Mouse (Mus musculus) intestine, embryonic 16.5 days (tissue): ENCODE measurements around the gene Cdkal1. TPM values are rescaled to one million over a fixed set of nuclear protein-coding genes. Genes with fewer than 3 reads are reported as not detected.

Experiments used
- ATAC-seq: fragments of 200-750 bp; cut with Nextera tagmentation; 2 replicates; pipeline ENCODE4 v1.8.0; 2017; ENCODE audit warnings: moderate TSS enrichment, moderate library complexity
- H3K27ac ChIP-seq: fragments of 300-500 bp; sonication (generic); 2 replicates; pipeline ENCODE4 v1.5.1; 2014; ENCODE audit warnings: mild to moderate bottlenecking, low read length
- H3K27me3 ChIP-seq: fragments of 300-500 bp; sonication (generic); replicated peaks from 2 replicates; pipeline ENCODE4 v1.6.1; 2014; ENCODE audit warnings: low read length, control low read depth, mixed read lengths; ENCODE audit not compliant: control insufficient read depth, insufficient read depth
- H3K36me3 ChIP-seq: fragments of 300-500 bp; sonication (generic); 2 replicates; pipeline ENCODE4 v1.6.1; 2014; ENCODE audit warnings: low read length, control low read depth; ENCODE audit not compliant: control insufficient read depth, insufficient read depth
- H3K4me1 ChIP-seq: fragments of 300-500 bp; sonication (generic); 2 replicates; pipeline ENCODE4 v1.6.1; 2014; ENCODE audit warnings: low read length, control low read depth, mixed read lengths; ENCODE audit not compliant: control insufficient read depth, insufficient read depth
- H3K4me2 ChIP-seq: fragments of 300-500 bp; sonication (generic); 2 replicates; pipeline ENCODE4 v1.6.1; 2014; ENCODE audit warnings: low read depth, low read length, control low read depth
- H3K4me3 ChIP-seq: fragments of 300-500 bp; sonication (generic); 2 replicates; pipeline ENCODE4 v1.5.1; 2014; ENCODE audit warnings: mild to moderate bottlenecking, low read length
- H3K9ac ChIP-seq: fragments of 300-500 bp; sonication (generic); 2 replicates; pipeline ENCODE4 v1.6.1; 2014; ENCODE audit warnings: low read depth, low read length
- H3K9me3 ChIP-seq: fragments of 300-500 bp; sonication (generic); 2 replicates; pipeline ENCODE4 v1.6.1; 2016; ENCODE audit warnings: low read length, control low read depth; ENCODE audit not compliant: control insufficient read depth
- WGBS: fragments of 180-500 bp; shearing (Covaris S2); extraction: QIAGEN DNeasy Blood & Tissue Kit; methylation state at CpG from one replicate; pipeline ENCODE4 v1.1.7; 2014; 5-methylcytosine and 5-hydroxymethylcytosine counted together
- polyA plus RNA-seq: library from polyadenylated mRNA; unstranded; fragments of >200 nt; fragmentation: Nextera tagmentation; extraction: Ambion mirVana; gene quantifications from 2 replicates; pipeline ENCODE4 v1.2.1, GENCODE M21; 2015

Cdkal1 gene
- polyA plus RNA-seq, 1 experiment from 2014 or later = 25.0 TPM

DNA sequence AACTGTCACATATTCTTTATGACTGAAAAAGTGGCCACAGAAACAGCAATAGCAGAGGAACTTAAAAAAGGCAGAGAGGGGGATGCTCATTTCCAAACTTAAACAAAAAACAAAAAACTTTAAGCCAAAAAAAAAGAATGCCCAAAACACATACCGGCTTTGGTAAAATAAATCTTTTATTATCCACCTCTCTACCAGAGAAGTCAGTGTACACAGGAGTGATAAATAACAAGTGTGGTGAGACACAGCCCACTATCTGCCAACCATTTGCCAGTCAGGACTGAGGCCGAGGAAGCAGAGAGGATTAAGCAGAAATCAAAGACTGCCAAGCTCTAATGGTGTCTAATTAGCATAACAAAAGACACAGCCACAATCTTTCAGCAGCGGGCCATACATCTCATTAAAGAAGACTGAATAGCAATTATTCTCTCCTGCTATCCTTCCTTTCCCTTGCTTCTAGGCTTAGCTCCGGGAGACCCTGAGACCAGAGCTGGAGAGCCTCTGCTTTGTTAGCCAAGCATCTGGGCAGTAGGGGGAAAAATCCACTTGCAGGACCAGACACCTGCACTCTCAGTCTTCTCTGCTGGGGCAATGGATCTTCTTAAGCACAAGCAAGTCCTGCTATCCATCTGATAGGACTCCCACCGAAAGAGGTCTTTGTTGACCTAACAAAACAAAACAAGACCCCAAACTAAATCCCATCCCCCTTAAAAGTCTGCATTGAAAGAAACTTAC is 484.6 kb downstream of the Cdkal1 start:
- Histone ChIP-seq H3K4me1 (no peaks in the 10 kb centered on the region; the same call in 1 of the 2 replicates), H3K9me3 (no peaks in the 10 kb centered on the region), H3K9ac (no peak overlapping the region), H3K4me2 (no peak overlapping the region), H3K27me3 (no peaks in the 10 kb centered on the region), H3K4me3 (no peak overlapping the region), H3K27ac (no peak overlapping the region), H3K36me3 (no peaks in the 10 kb centered on the region)
- 29% methylated on average over 5 of the region's 5 CpGs for WGBS
- no peak for ATAC-seq

GRCm38 (mm10) chr13:29368806-29369205 is 486.7 kb downstream of the Cdkal1 start:
- Histone ChIP-seq H3K4me3 (no peak overlapping the region), H3K4me2 (no peak overlapping the region), H3K9me3 (no peaks in the 10 kb centered on the region), H3K9ac (no peak overlapping the region), H3K27me3 (no peaks in the 10 kb centered on the region), H3K4me1 (no peaks in the 10 kb centered on the region; the same call in 1 of the 2 replicates), H3K36me3 (no peaks in the 10 kb centered on the region), H3K27ac (no peak overlapping the region)
- no peak for ATAC-seq
- WGBS = 47% methylated on average over 6 of the region's 6 CpGs

- no peak for ATAC-seq
- H3K4me3 ChIP-seq = no peak overlapping the region
- H3K36me3 ChIP-seq = no peaks in the 10 kb centered on the region
- H3K27me3 ChIP-seq = no peaks in the 10 kb centered on the region
- H3K9ac ChIP-seq = no peak overlapping the region
- WGBS = 79% methylated on average over 13 of the region's 13 CpGs
- H3K9me3 ChIP-seq = no peaks in the 10 kb centered on the region
- H3K27ac ChIP-seq = no peak overlapping the region
- no peaks in the 10 kb centered on the region; the same call in 1 of the 2 replicates for H3K4me1 ChIP-seq
- H3K4me2 ChIP-seq = no peak overlapping the region
Observed at GRCm38 (mm10) chr13:29364901-29365625, 490.4 kb downstream of the Cdkal1 start.

DNA sequence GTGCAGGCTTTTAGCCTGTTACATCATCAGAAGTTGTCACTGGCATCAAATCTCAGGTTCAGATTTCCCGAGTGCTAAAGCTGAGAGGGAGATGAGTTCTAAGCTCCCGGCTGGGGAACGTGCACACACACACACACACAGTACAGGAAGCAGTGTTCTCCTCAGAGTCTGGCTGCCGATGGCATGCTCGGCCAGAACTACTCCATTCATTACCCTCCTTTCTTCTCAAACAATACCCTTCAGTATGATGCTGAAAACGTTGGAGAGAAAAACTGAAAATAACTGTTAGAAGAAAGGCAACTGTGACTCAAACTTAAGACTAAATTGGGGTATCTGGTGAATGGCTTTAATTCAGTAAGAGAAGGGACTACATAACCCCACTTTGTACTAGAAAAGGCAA is 491.5 kb downstream of the Cdkal1 start:
- 45% methylated on average over 6 of the region's 6 CpGs for WGBS
- H3K9me3 ChIP-seq = no peaks in the 10 kb centered on the region
- H3K9ac ChIP-seq = no peak overlapping the region
- no peaks in the 10 kb centered on the region for H3K27me3 ChIP-seq
- no peak overlapping the region for H3K27ac ChIP-seq
- H3K36me3 ChIP-seq = no peaks in the 10 kb centered on the region
- H3K4me3 ChIP-seq = no peak overlapping the region
- H3K4me2 ChIP-seq = no peak overlapping the region
- ATAC-seq = no peak
- no peaks in the 10 kb centered on the region for H3K4me1 ChIP-seq

GRCm38 (mm10) chr13:29361842-29362241 is 493.6 kb downstream of the Cdkal1 start:
- H3K27me3 ChIP-seq = no peaks in the 10 kb centered on the region
- no peaks in the 10 kb centered on the region for H3K9me3 ChIP-seq
- ATAC-seq = no peak
- no peak overlapping the region for H3K27ac ChIP-seq
- no peaks in the 10 kb centered on the region for H3K4me1 ChIP-seq
- no peak overlapping the region for H3K4me3 ChIP-seq
- H3K4me2 ChIP-seq = no peak overlapping the region
- no peaks in the 10 kb centered on the region for H3K36me3 ChIP-seq
- WGBS = 76% methylated on average over 4 of the region's 4 CpGs
- H3K9ac ChIP-seq = no peak overlapping the region

DNA sequence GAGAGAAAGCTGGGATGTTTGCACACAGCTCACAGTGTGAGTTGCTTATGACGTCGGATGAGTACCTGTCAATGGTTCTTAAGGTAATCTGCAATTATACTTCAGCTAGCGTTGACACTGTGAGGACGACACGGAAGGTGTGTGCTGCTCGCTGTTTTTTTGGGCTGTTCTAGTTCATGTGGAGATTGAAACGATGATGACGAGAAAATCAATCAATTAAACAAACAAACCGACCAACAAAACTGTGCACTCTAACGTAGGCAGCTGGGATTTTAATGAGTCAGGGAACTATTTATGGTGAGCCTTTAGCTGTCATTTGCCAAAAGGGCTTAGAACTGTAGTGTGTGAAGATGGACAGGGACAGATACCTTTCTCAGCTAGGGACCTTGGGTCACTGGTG is 494.6 kb downstream of the Cdkal1 start:
- H3K9ac ChIP-seq = no peak overlapping the region
- no peaks in the 10 kb centered on the region for H3K27me3 ChIP-seq
- no peaks in the 10 kb centered on the region for H3K36me3 ChIP-seq
- no peak overlapping the region for H3K4me3 ChIP-seq
- WGBS = 55% methylated on average over 10 of the region's 10 CpGs
- no peak for ATAC-seq
- no peak overlapping the region for H3K4me2 ChIP-seq
- H3K9me3 ChIP-seq = no peaks in the 10 kb centered on the region
- no peaks in the 10 kb centered on the region for H3K4me1 ChIP-seq
- no peak overlapping the region for H3K27ac ChIP-seq

DNA sequence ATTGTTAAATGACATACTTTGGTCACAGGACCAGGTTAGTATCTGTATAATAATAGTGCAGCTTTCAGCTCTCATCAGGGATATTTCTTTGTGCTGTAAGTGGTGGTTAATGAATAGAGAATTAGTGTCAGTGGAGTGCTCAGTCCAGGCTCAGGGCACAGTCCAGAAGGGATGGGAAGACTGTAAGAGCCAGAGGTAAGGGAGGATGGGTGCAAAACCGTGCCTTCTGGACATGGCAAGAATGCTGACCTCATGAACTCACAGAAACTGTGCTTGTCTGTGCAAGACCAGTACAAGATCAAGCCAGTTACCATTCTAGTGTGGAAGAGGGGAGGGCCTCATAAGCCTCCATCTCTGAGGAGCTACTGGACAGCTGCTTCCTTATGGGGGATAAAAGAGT is 496.1 kb downstream of the Cdkal1 start:
- ATAC-seq = no peak
- Histone ChIP-seq H3K4me2 (no peak overlapping the region), H3K4me3 (no peak overlapping the region), H3K36me3 (no peaks in the 10 kb centered on the region), H3K27me3 (no peaks in the 10 kb centered on the region), H3K27ac (no peak overlapping the region), H3K9ac (no peak overlapping the region), H3K9me3 (no peaks in the 10 kb centered on the region), H3K4me1 (no peaks in the 10 kb centered on the region)
- WGBS = 82% methylated on average over 1 of the region's 1 CpGs

DNA sequence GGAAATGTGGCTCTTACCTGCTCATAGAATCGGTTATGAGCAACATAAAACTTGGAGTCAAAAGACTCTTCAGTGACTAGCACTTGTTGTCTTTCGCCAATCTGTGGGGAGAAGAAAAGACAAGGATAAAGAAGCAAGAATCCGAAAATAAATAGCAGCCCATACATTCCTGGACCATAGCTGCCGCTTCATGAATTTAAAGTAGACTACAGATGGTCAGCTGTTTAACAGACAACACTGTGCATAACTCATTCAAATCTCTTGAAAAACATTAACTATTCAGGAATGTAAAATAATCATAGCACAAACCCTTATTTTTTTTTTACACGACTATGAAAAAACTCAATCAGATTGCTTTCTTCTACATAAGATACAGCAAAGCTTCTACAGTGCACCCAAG is 498.0 kb downstream of the Cdkal1 start:
- Histone ChIP-seq H3K4me2 (no peak overlapping the region), H3K4me3 (no peak overlapping the region), H3K9me3 (no peaks in the 10 kb centered on the region), H3K27ac (no peak overlapping the region), H3K27me3 (no peaks in the 10 kb centered on the region), H3K4me1 (no peaks in the 10 kb centered on the region), H3K36me3 (no peaks in the 10 kb centered on the region), H3K9ac (no peak overlapping the region)
- ATAC-seq = no peak
- WGBS = 84% methylated on average over 5 of the region's 5 CpGs

- WGBS = 58% methylated on average over 10 of the region's 10 CpGs
- ATAC-seq = no peak
- no peak overlapping the region for H3K27ac ChIP-seq
Observed at GRCm38 (mm10) chr13:29356158-29356485, 499.4 kb downstream of the Cdkal1 start.

More at GRCm38 (mm10) chr13:29356158-29356485, 499.4 kb downstream of the Cdkal1 start:
- no peaks in the 10 kb centered on the region for H3K9me3 ChIP-seq
- no peak overlapping the region for H3K4me2 ChIP-seq
- no peaks in the 10 kb centered on the region for H3K4me1 ChIP-seq
- H3K9ac ChIP-seq = no peak overlapping the region
- no peak overlapping the region for H3K4me3 ChIP-seq
- no peaks in the 10 kb centered on the region for H3K27me3 ChIP-seq
- no peaks in the 10 kb centered on the region for H3K36me3 ChIP-seq
